Mouse (Mus musculus) limb, embryonic 15.5 days (tissue): ENCODE measurements around the gene Ptprg. TPM values are rescaled to one million over a fixed set of nuclear protein-coding genes. Genes with fewer than 3 reads are reported as not detected.

Experiments used
- ATAC-seq: fragments of 200-750 bp; cut with Nextera tagmentation; 2 replicates; pipeline ENCODE4 v1.8.0; 2017; ENCODE audit warnings: low read depth, moderate TSS enrichment; ENCODE audit not compliant: insufficient number of reproducible peaks, low FRiP score, low TSS enrichment
- H3K27ac ChIP-seq: fragments of 300-500 bp; sonication (generic); 2 replicates; pipeline ENCODE4 v1.5.1; 2015; ENCODE audit warnings: moderate library complexity, mild to moderate bottlenecking, inconsistent platforms
- H3K27me3 ChIP-seq: fragments of 300-500 bp; sonication (generic); 2 replicates; pipeline ENCODE4 v1.6.1; 2015; ENCODE audit warnings: inconsistent platforms
- H3K36me3 ChIP-seq: fragments of 300-500 bp; sonication (generic); 2 replicates; pipeline ENCODE4 v1.6.1; 2015; ENCODE audit warnings: inconsistent platforms
- H3K4me1 ChIP-seq: fragments of 300-500 bp; sonication (generic); 2 replicates; pipeline ENCODE4 v1.6.1; 2015; ENCODE audit warnings: inconsistent platforms
- H3K4me2 ChIP-seq: fragments of 300-500 bp; sonication (generic); 2 replicates; pipeline ENCODE4 v1.6.1; 2015; ENCODE audit warnings: mild to moderate bottlenecking, inconsistent platforms
- H3K4me3 ChIP-seq: fragments of 300-500 bp; sonication (generic); 2 replicates; pipeline ENCODE4 v1.5.1; 2015; ENCODE audit warnings: mild to moderate bottlenecking, inconsistent platforms
- H3K9ac ChIP-seq: fragments of 300-500 bp; sonication (generic); 2 replicates; pipeline ENCODE4 v1.6.1; 2015; ENCODE audit warnings: inconsistent platforms
- H3K9me3 ChIP-seq: fragments of 300-500 bp; sonication (generic); 2 replicates; pipeline ENCODE4 v1.6.1; 2016; ENCODE audit warnings: inconsistent platforms
- WGBS: fragments of 180-500 bp; shearing (Covaris S2); methylation state at CpG from one replicate; pipeline ENCODE4 v1.1.7; 2015; 5-methylcytosine and 5-hydroxymethylcytosine counted together
- polyA plus RNA-seq: library from polyadenylated mRNA; unstranded; fragments of >200 nt; fragmentation: Nextera tagmentation; extraction: Ambion mirVana; gene quantifications from 2 replicates; pipeline ENCODE4 v1.2.1, GENCODE M21; 2015

Gene Ptprg
- polyA plus RNA-seq, 1 experiment from 2014 or later = 27.3 TPM

- Histone ChIP-seq H3K9me3 (no peaks in the 10 kb centered on the region), H3K36me3 (no peaks in the 10 kb centered on the region), H3K27me3 (no peaks in the 10 kb centered on the region), H3K4me1 (peaks cover 7% of the 10 kb centered on the region), H3K27ac (no peak overlapping the region), H3K4me3 (no peak overlapping the region), H3K4me2 (no peak overlapping the region), H3K9ac (no peak overlapping the region)
- 24% methylated on average over 6 of the region's 6 CpGs for WGBS
- no peak for ATAC-seq
Observed at GRCm38 (mm10) chr14:12079250-12079649, 525.9 kb downstream of the Ptprg start.

GRCm38 (mm10) chr14:12079833-12080401 is 526.6 kb downstream of the Ptprg start:
- no peak for ATAC-seq
- WGBS = 34% methylated on average over 4 of the region's 4 CpGs
- Histone ChIP-seq H3K27me3 (no peaks in the 10 kb centered on the region), H3K4me2 (no peak overlapping the region), H3K9me3 (no peaks in the 10 kb centered on the region), H3K27ac (no peak overlapping the region), H3K36me3 (no peaks in the 10 kb centered on the region), H3K4me3 (no peak overlapping the region), H3K9ac (no peak overlapping the region), H3K4me1 (peaks cover 12% of the 10 kb centered on the region)

GRCm38 (mm10) chr14:12082131-12082921 is 529.0 kb downstream of the Ptprg start:
- WGBS = 37% methylated on average over 6 of the region's 6 CpGs
- Histone ChIP-seq H3K4me1 (peaks cover 18% of the 10 kb centered on the region), H3K9ac (no peak overlapping the region), H3K36me3 (no peaks in the 10 kb centered on the region), H3K27me3 (no peaks in the 10 kb centered on the region), H3K4me2 (no peak overlapping the region), H3K4me3 (no peak overlapping the region), H3K9me3 (no peaks in the 10 kb centered on the region), H3K27ac (no peak overlapping the region)
- no peak for ATAC-seq

- Histone ChIP-seq H3K4me1 (peaks cover 18% of the 10 kb centered on the region), H3K4me2 (no peak overlapping the region)
- 73% methylated on average over 4 of the region's 4 CpGs for WGBS
Observed at GRCm38 (mm10) chr14:12084076-12084475, 530.7 kb downstream of the Ptprg start.

GRCm38 (mm10) chr14:12085078-12085477 is 531.7 kb downstream of the Ptprg start:
- no peaks in the 10 kb centered on the region for H3K36me3 ChIP-seq

More at GRCm38 (mm10) chr14:12084076-12084475, 530.7 kb downstream of the Ptprg start:
- no peaks in the 10 kb centered on the region for H3K27me3 ChIP-seq
- H3K9me3 ChIP-seq = no peaks in the 10 kb centered on the region
- no peak overlapping the region for H3K9ac ChIP-seq
- no peaks in the 10 kb centered on the region for H3K36me3 ChIP-seq
- no peak overlapping the region for H3K4me3 ChIP-seq
- H3K27ac ChIP-seq = no peak overlapping the region
- no peak for ATAC-seq

GRCm38 (mm10) chr14:12086167-12086566 is 532.8 kb downstream of the Ptprg start:
- no peak overlapping the region for H3K4me2 ChIP-seq
- no peaks in the 10 kb centered on the region for H3K27me3 ChIP-seq
- no peaks in the 10 kb centered on the region for H3K36me3 ChIP-seq
- H3K9me3 ChIP-seq = no peaks in the 10 kb centered on the region
- no peak for ATAC-seq
- peaks cover 16% of the 10 kb centered on the region; the same call in 1 of the 2 replicates for H3K4me1 ChIP-seq
- no peak overlapping the region for H3K4me3 ChIP-seq
- H3K9ac ChIP-seq = no peak overlapping the region
- WGBS = 56% methylated on average over 5 of the region's 5 CpGs
- H3K27ac ChIP-seq = no peak overlapping the region

More at GRCm38 (mm10) chr14:12085078-12085477, 531.7 kb downstream of the Ptprg start:
- no peaks in the 10 kb centered on the region for H3K9me3 ChIP-seq
- peaks cover 17% of the 10 kb centered on the region for H3K4me1 ChIP-seq
- H3K9ac ChIP-seq = no peak overlapping the region
- H3K27ac ChIP-seq = no peak overlapping the region
- ATAC-seq = no peak
- H3K4me3 ChIP-seq = no peak overlapping the region
- 79% methylated on average over 4 of the region's 4 CpGs for WGBS
- no peak overlapping the region for H3K4me2 ChIP-seq
- no peaks in the 10 kb centered on the region for H3K27me3 ChIP-seq

GRCm38 (mm10) chr14:12089954-12090353 is 536.6 kb downstream of the Ptprg start:
- peaks cover 7% of the 10 kb centered on the region; the same call in 1 of the 2 replicates for H3K4me1 ChIP-seq

GRCm38 (mm10) chr14:12091730-12092129 is 538.4 kb downstream of the Ptprg start:
- ATAC-seq = no peak
- WGBS = 45% methylated on average over 3 of the region's 3 CpGs
- H3K9me3 ChIP-seq = no peaks in the 10 kb centered on the region
- no peak overlapping the region for H3K9ac ChIP-seq
- H3K27ac ChIP-seq = no peak overlapping the region
- no peaks in the 10 kb centered on the region for H3K4me1 ChIP-seq
- H3K4me2 ChIP-seq = no peak overlapping the region
- H3K4me3 ChIP-seq = no peak overlapping the region
- H3K27me3 ChIP-seq = no peaks in the 10 kb centered on the region; the same call in 1 of the 2 replicates
- no peaks in the 10 kb centered on the region for H3K36me3 ChIP-seq

More at GRCm38 (mm10) chr14:12089954-12090353, 536.6 kb downstream of the Ptprg start:
- H3K27ac ChIP-seq = no peak overlapping the region
- H3K4me2 ChIP-seq = no peak overlapping the region
- H3K9ac ChIP-seq = no peak overlapping the region
- H3K27me3 ChIP-seq = no peaks in the 10 kb centered on the region; the same call in 1 of the 2 replicates
- H3K9me3 ChIP-seq = no peaks in the 10 kb centered on the region
- H3K36me3 ChIP-seq = no peaks in the 10 kb centered on the region
- no peak overlapping the region for H3K4me3 ChIP-seq
- no peak for ATAC-seq

- no peak; the same call in 1 of the 2 replicates for ATAC-seq
- 27% methylated on average over 12 of the region's 12 CpGs for WGBS
- H3K4me1 ChIP-seq = no peaks in the 10 kb centered on the region
- H3K9me3 ChIP-seq = no peaks in the 10 kb centered on the region
- no peak overlapping the region for H3K27ac ChIP-seq
- H3K4me3 ChIP-seq = no peak overlapping the region
- H3K36me3 ChIP-seq = no peaks in the 10 kb centered on the region
- no peak overlapping the region for H3K4me2 ChIP-seq
- H3K9ac ChIP-seq = no peak overlapping the region
- no peaks in the 10 kb centered on the region for H3K27me3 ChIP-seq
Observed at GRCm38 (mm10) chr14:12099390-12100333, 546.3 kb downstream of the Ptprg start.

GRCm38 (mm10) chr14:12102389-12103325 is 549.3 kb downstream of the Ptprg start:
- no peak overlapping the region for H3K27ac ChIP-seq
- no peaks in the 10 kb centered on the region for H3K4me1 ChIP-seq
- H3K9me3 ChIP-seq = no peaks in the 10 kb centered on the region
- no peaks in the 10 kb centered on the region for H3K36me3 ChIP-seq
- no peak overlapping the region for H3K4me3 ChIP-seq
- H3K27me3 ChIP-seq = no peaks in the 10 kb centered on the region
- 71% methylated on average over 11 of the region's 11 CpGs for WGBS
- ATAC-seq = no peak
- H3K9ac ChIP-seq = no peak overlapping the region
- H3K4me2 ChIP-seq = no peak overlapping the region
